Mouse (Mus musculus): ENCODE data around the gene Auts2.

DNA sequence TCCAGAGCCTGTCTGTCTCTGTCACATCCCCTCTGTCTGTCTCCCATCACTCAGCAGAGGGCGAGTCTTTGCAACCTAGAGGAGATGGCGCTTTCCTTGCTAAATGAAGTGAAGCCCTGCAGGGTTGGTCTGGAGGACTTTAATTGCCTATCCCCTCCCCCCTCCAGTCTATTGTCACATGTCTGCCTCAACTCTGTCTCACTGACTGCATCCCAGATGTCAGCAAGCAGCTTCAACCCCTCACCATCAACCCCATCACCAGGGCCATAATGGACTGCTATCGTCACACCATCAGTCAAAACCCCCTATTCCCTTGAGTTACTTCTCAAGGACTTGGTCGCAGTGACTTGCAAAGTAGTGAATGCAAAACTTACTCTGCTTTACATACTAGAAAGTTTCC is 402.3 kb downstream of the Auts2 start:
- TF ChIP-seq POLR2A (IDR thresholded peaks at IDR 0.05; ENCODE audit: low read depth, low read length) (no peak), KAT2A (IDR thresholded peaks at IDR 0.05; ENCODE audit: insufficient replicate concordance, low read length) (no peak), CTCF (conservative IDR thresholded peaks at IDR 0.05 in 1 of 2, IDR thresholded peaks at IDR 0.05 in 1 of 2; ENCODE audit: low read depth in 2 of 2, low read length in 2 of 2) (no peak), ELF1 (IDR thresholded peaks at IDR 0.05; ENCODE audit: low read depth, low read length) (no peak), TBP (conservative IDR thresholded peaks at IDR 0.05; ENCODE audit: low read depth, low read length) (no peak), BHLHE40 (IDR thresholded peaks at IDR 0.05; ENCODE audit: low read depth, low read length) (no peak), ZNF384 (IDR thresholded peaks at IDR 0.05; ENCODE audit: low read depth, low read length) (no peak), EP300 (IDR thresholded peaks at IDR 0.05; ENCODE audit: low read length) (no peak), TCF12 (IDR thresholded peaks at IDR 0.05; ENCODE audit: low read depth, low read length) (no peak), CHD2 (IDR thresholded peaks at IDR 0.05; ENCODE audit: low read length) (no peak), SIN3A (IDR thresholded peaks at IDR 0.05; ENCODE audit: low read length) (no peak), ZKSCAN1 (IDR thresholded peaks at IDR 0.05; ENCODE audit: borderline replicate concordance, low read depth, low read length) (no peak)

All from CH12.LX (cell line).